Mouse (Mus musculus) hindbrain, postnatal 0 days (tissue): ENCODE results near the gene Arpin. TPM values are rescaled to one million over a fixed set of nuclear protein-coding genes. Genes with fewer than 3 reads are reported as not detected.
A peak's percentile ranks its signal among the peaks of the same experiment; 100 is the strongest.

Experiments
- ATAC-seq: fragments of 200-750 bp; cut with Nextera tagmentation; 2 replicates; pipeline ENCODE4 v1.8.0; 2017; ENCODE audit warnings: mild to moderate bottlenecking, moderate TSS enrichment, moderate library complexity
- DNase-seq: peaks from one replicate; pipeline ENCODE4 v3.0.0-alpha.2; 2015; ENCODE audit warnings: low spot score
- H3K27ac ChIP-seq: fragments of 300-500 bp; sonication (generic); 2 replicates; pipeline ENCODE4 v1.5.1; 2014; ENCODE audit warnings: mild to moderate bottlenecking
- H3K27me3 ChIP-seq: fragments of 300-500 bp; sonication (generic); 2 replicates; pipeline ENCODE4 v1.6.1; 2014; ENCODE audit warnings: low read length, mixed read lengths; ENCODE audit not compliant: insufficient read depth
- H3K36me3 ChIP-seq: fragments of 300-500 bp; sonication (generic); 2 replicates; pipeline ENCODE4 v1.6.1; 2014; ENCODE audit warnings: low read length, mixed read lengths; ENCODE audit not compliant: insufficient read depth
- H3K4me1 ChIP-seq: fragments of 300-500 bp; sonication (generic); 2 replicates; pipeline ENCODE4 v1.6.1; 2014; ENCODE audit warnings: antibody characterized with exemption, low read length, mixed read lengths; ENCODE audit not compliant: insufficient read depth
- H3K4me2 ChIP-seq: fragments of 300-500 bp; sonication (generic); 2 replicates; pipeline ENCODE4 v1.6.1; 2014; ENCODE audit warnings: low read depth, mild to moderate bottlenecking, low read length, moderate library complexity, mixed read lengths
- H3K4me3 ChIP-seq: fragments of 300-500 bp; sonication (generic); 2 replicates; pipeline ENCODE4 v1.5.1; 2014; ENCODE audit warnings: low read length
- H3K9ac ChIP-seq: fragments of 300-500 bp; sonication (generic); replicated peaks from 2 replicates; pipeline ENCODE4 v1.6.1; 2014; ENCODE audit warnings: mild to moderate bottlenecking, low read length, moderate library complexity, mixed read lengths
- H3K9me3 ChIP-seq: fragments of 300-500 bp; sonication (generic); 2 replicates; pipeline ENCODE4 v1.6.1; 2016; ENCODE audit warnings: low read length, mixed read lengths
- CTCF ChIP-seq: IDR thresholded peaks from 2 replicates; pipeline ENCODE4 v1.5.1; 2016; ENCODE audit warnings: antibody characterized with exemption, control low read depth, low read depth
- WGBS: fragments of 180-500 bp; shearing (Covaris S2); extraction: QIAGEN DNeasy Blood & Tissue Kit; methylation state at CpG from one replicate; pipeline ENCODE4 v1.1.7; 2014; 5-methylcytosine and 5-hydroxymethylcytosine counted together
- polyA plus RNA-seq: library from polyadenylated mRNA; unstranded; fragments of >200 nt; fragmentation: Nextera tagmentation; extraction: Ambion mirVana; gene quantifications from 2 replicates; pipeline ENCODE4 v1.2.1, GENCODE M21; 2015
- total RNA-seq: library from RNA; depleted of rRNA; stranded (reverse); fragments of >200 nt; gene quantifications from 2 replicates; pipeline ENCODE4 v1.2.3, GENCODE M21; 2014

The Arpin gene
- total and polyA plus RNA-seq, 2 experiments from 2014 or later, result 16.6 to 29.6 TPM

GRCm38 (mm10) chr7:79920344-79920983 lies 14.7 kb downstream of the Arpin start, which contains the start of gene Ap3s2:
Gene Ap3s2 (minus strand): TSS chr7:79920649.
- peak within 1 kb of the TSS; percentile 64 for H3K4me2 ChIP-seq
- H3K9me3 ChIP-seq, result no peaks in the 10 kb centered on the region
- H3K9ac ChIP-seq, result peak within 1 kb of the TSS; percentile 74
- under 1% methylated on average over 34 of the region's 34 CpGs for WGBS
- DNase-seq (peak; percentile 95), ATAC-seq (peak; percentile 97)
- 0 out of 2 replicates have a peak, but pooled peaks cover 7% of the 10 kb centered on the region for H3K4me1 ChIP-seq
- H3K27me3 ChIP-seq, result no peaks in the 10 kb centered on the region
- peak within 1 kb of the TSS; percentile 78 for H3K27ac ChIP-seq
- peak within 1 kb of the TSS; percentile 70 for H3K4me3 ChIP-seq
- no peak for TF ChIP-seq CTCF
- no peaks in the 10 kb centered on the region for H3K36me3 ChIP-seq

- 64% methylated on average over 3 of the region's 3 CpGs for WGBS
- no peak overlapping the region for H3K9ac ChIP-seq
- no peak overlapping the region for H3K27ac ChIP-seq
- ATAC-seq (peak; percentile 53; the same call in 1 of the 2 replicates), DNase-seq (peak; percentile 77)
- H3K4me1 ChIP-seq, result 0 out of 2 replicates have a peak, but pooled peaks cover 2% of the 10 kb centered on the region
- H3K36me3 ChIP-seq, result peaks cover 12% of the 10 kb centered on the region
- no peak overlapping the region for H3K4me2 ChIP-seq
- TF ChIP-seq CTCF, result peak; percentile 76
- H3K27me3 ChIP-seq, result no peaks in the 10 kb centered on the region
- H3K9me3 ChIP-seq, result no peaks in the 10 kb centered on the region
- no peak overlapping the region for H3K4me3 ChIP-seq
Measured at GRCm38 (mm10) chr7:79914556-79914955, 20.6 kb downstream of the Arpin start.

- DNase-seq, result no peak
- no peaks in the 10 kb centered on the region for H3K9me3 ChIP-seq
- H3K4me1 ChIP-seq, result no peaks in the 10 kb centered on the region
- H3K4me3 ChIP-seq, result no peak overlapping the region
- H3K36me3 ChIP-seq, result peaks cover 35% of the 10 kb centered on the region
- no peak overlapping the region for H3K9ac ChIP-seq
- H3K4me2 ChIP-seq, result no peak overlapping the region
- no peak overlapping the region for H3K27ac ChIP-seq
- no peaks in the 10 kb centered on the region for H3K27me3 ChIP-seq
- no peak for ATAC-seq
- TF ChIP-seq CTCF, result no peak
- 67% methylated on average over 2 of the region's 2 CpGs for WGBS
Measured at GRCm38 (mm10) chr7:79907356-79907755, 27.8 kb downstream of the Arpin start.

- Histone ChIP-seq H3K36me3 (peaks cover 35% of the 10 kb centered on the region), H3K9ac (no peak overlapping the region), H3K9me3 (no peaks in the 10 kb centered on the region), H3K4me2 (no peak overlapping the region), H3K27me3 (no peaks in the 10 kb centered on the region), H3K4me3 (no peak overlapping the region), H3K4me1 (no peaks in the 10 kb centered on the region), H3K27ac (no peak overlapping the region)
- 95% methylated on average over 3 of the region's 3 CpGs for WGBS
- no peak for TF ChIP-seq CTCF
- DNase-seq (no peak), ATAC-seq (no peak)
Measured at GRCm38 (mm10) chr7:79906914-79907313, 28.2 kb downstream of the Arpin start.

GRCm38 (mm10) chr7:79905193-79905592 lies 30.0 kb downstream of the Arpin start:
- no peak overlapping the region for H3K27ac ChIP-seq
- H3K36me3 ChIP-seq, result peaks cover 35% of the 10 kb centered on the region
- no peak overlapping the region for H3K9ac ChIP-seq
- no peak for TF ChIP-seq CTCF
- no peaks in the 10 kb centered on the region for H3K27me3 ChIP-seq
- H3K9me3 ChIP-seq, result no peaks in the 10 kb centered on the region
- DNase-seq (no peak), ATAC-seq (no peak)
- H3K4me1 ChIP-seq, result no peaks in the 10 kb centered on the region
- H3K4me3 ChIP-seq, result no peak overlapping the region
- WGBS, result 93% methylated on average over 4 of the region's 4 CpGs
- H3K4me2 ChIP-seq, result no peak overlapping the region

GRCm38 (mm10) chr7:79903160-79903792 lies 31.9 kb downstream of the Arpin start:
- DNase-seq (no peak), ATAC-seq (no peak)
- no peak for TF ChIP-seq CTCF
- H3K27me3 ChIP-seq, result no peaks in the 10 kb centered on the region
- H3K36me3 ChIP-seq, result peaks cover 21% of the 10 kb centered on the region; the same call in 1 of the 2 replicates
- 92% methylated on average over 8 of the region's 8 CpGs for WGBS
- H3K9me3 ChIP-seq, result no peaks in the 10 kb centered on the region
- H3K4me1 ChIP-seq, result no peaks in the 10 kb centered on the region
- no peak overlapping the region for H3K27ac ChIP-seq
- H3K4me2 ChIP-seq, result no peak overlapping the region
- H3K4me3 ChIP-seq, result no peak overlapping the region
- H3K9ac ChIP-seq, result no peak overlapping the region

GRCm38 (mm10) chr7:79900753-79901152 lies 34.4 kb downstream of the Arpin start:
- ATAC-seq, result no peak
- no peaks in the 10 kb centered on the region for H3K9me3 ChIP-seq
- DNase-seq, result no peak
- H3K36me3 ChIP-seq, result peaks cover 13% of the 10 kb centered on the region; the same call in 1 of the 2 replicates
- H3K27ac ChIP-seq, result no peak overlapping the region
- H3K4me1 ChIP-seq, result no peaks in the 10 kb centered on the region
- H3K9ac ChIP-seq, result no peak overlapping the region
- no peak for TF ChIP-seq CTCF
- H3K4me2 ChIP-seq, result no peak overlapping the region
- no peak overlapping the region for H3K4me3 ChIP-seq
- 94% methylated on average over 6 of the region's 6 CpGs for WGBS
- H3K27me3 ChIP-seq, result no peaks in the 10 kb centered on the region
